Mouse (Mus musculus) spleen, adult 2 months (tissue): ENCODE measurements around the gene Zbtb8b.

Experiments used
- CTCF ChIP-seq: fragments of 200-500 bp; IDR thresholded peaks from 2 replicates; pipeline ENCODE4 v1.5.1; 2011; ENCODE audit warnings: mild to moderate bottlenecking, inconsistent platforms; ENCODE audit not compliant: insufficient read depth, insufficient read length, insufficient replicate concordance; ENCODE audit errors: extremely low read depth
- POLR2A ChIP-seq: fragments of 200-500 bp; IDR thresholded peaks from 2 replicates; pipeline ENCODE4 v1.6.1; 2011; ENCODE audit warnings: low read depth, low read length, inconsistent platforms

GRCm38 (mm10) chr4:129381148-129381547 lies 59.5 kb downstream of the Zbtb8b start:
- TF ChIP-seq POLR2A (no peak), CTCF (no peak)
